Mouse (Mus musculus): ENCODE measurements around the gene Tomm6. TPM values are rescaled to one million over a fixed set of nuclear protein-coding genes. Genes with fewer than 3 reads are reported as not detected.

Gene Tomm6
- polyA plus RNA-seq, 1 experiment from 2014 or later = 427 TPM

- ATAC-seq = peak; percentile 65
- Histone ChIP-seq H3K9me3 (ENCODE audit: control insufficient read depth, low read length) (no peaks in the 10 kb centered on the region), H3K27me3 (replicated peaks; ENCODE audit: control insufficient read depth, insufficient read depth, low read length) (no peaks in the 10 kb centered on the region), H3K4me1 (ENCODE audit: control insufficient read depth, insufficient read depth, low read length) (peaks cover 10% of the 10 kb centered on the region; the same call in 1 of the 2 replicates), H3K4me2 (ENCODE audit: low read depth, low read length) (peak within 1 kb of the TSS; percentile 97), H3K4me3 (ENCODE audit: low read length) (peak within 1 kb of the TSS; percentile 91), H3K9ac (ENCODE audit: low read depth, low read length) (peak within 1 kb of the TSS; percentile 86), H3K27ac (ENCODE audit: low read length) (peak within 1 kb of the TSS; percentile 87), H3K36me3 (ENCODE audit: control insufficient read depth, insufficient read depth, low read length) (0 out of 2 replicates have a peak, but pooled peaks cover 7% of the 10 kb centered on the region)
- 2% methylated on average over 58 of the region's 58 CpGs for WGBS
These were observed 706 bp upstream of the Tomm6 start, which contains the start of gene Frs3 for GRCm38 (mm10) chr17:47688608-47689575. Gene Frs3 (plus strand): TSS chr17:47689030.

- peak overlapping the region; percentile 91 for H3K4me3 ChIP-seq (ENCODE audit: low read length)
- peaks cover 10% of the 10 kb centered on the region; the same call in 1 of the 2 replicates for H3K4me1 ChIP-seq (ENCODE audit: control insufficient read depth, insufficient read depth, low read length)
These were observed 510 bp downstream of the Tomm6 start for GRCm38 (mm10) chr17:47687409-47688343.

GRCm38 (mm10) chr17:47682836-47683235, 5.3 kb downstream of the Tomm6 start:
- H3K4me2 ChIP-seq (ENCODE audit: low read depth, low read length) = no peak overlapping the region
- H3K9ac ChIP-seq (ENCODE audit: low read depth, low read length) = no peak overlapping the region
- no peaks in the 10 kb centered on the region for H3K27me3 ChIP-seq (replicated peaks; ENCODE audit: control insufficient read depth, insufficient read depth, low read length)
- peaks cover 11% of the 10 kb centered on the region; the same call in 1 of the 2 replicates for H3K4me1 ChIP-seq (ENCODE audit: control insufficient read depth, insufficient read depth, low read length)
- H3K9me3 ChIP-seq (ENCODE audit: control insufficient read depth, low read length) = no peaks in the 10 kb centered on the region
- H3K27ac ChIP-seq (ENCODE audit: low read length) = no peak overlapping the region
- no peak overlapping the region for H3K4me3 ChIP-seq (ENCODE audit: low read length)
- 0 out of 2 replicates have a peak, but pooled peaks have one; percentile 17 for ATAC-seq
- peaks cover 16% of the 10 kb centered on the region; the same call in 1 of the 2 replicates for H3K36me3 ChIP-seq (ENCODE audit: control insufficient read depth, insufficient read depth, low read length)
- 61% methylated on average over 4 of the region's 4 CpGs for WGBS

More at GRCm38 (mm10) chr17:47687409-47688343, 510 bp downstream of the Tomm6 start:
- Histone ChIP-seq H3K9ac (ENCODE audit: low read depth, low read length) (peak overlapping the region; percentile 86), H3K36me3 (ENCODE audit: control insufficient read depth, insufficient read depth, low read length) (0 out of 2 replicates have a peak, but pooled peaks cover 7% of the 10 kb centered on the region), H3K27ac (ENCODE audit: low read length) (peak overlapping the region; percentile 87), H3K27me3 (replicated peaks; ENCODE audit: control insufficient read depth, insufficient read depth, low read length) (no peaks in the 10 kb centered on the region), H3K4me2 (ENCODE audit: low read depth, low read length) (peak overlapping the region; percentile 97), H3K9me3 (ENCODE audit: control insufficient read depth, low read length) (no peaks in the 10 kb centered on the region)
- WGBS = under 1% methylated on average over 70 of the region's 70 CpGs
- peak; percentile 89 for ATAC-seq

- H3K27me3 ChIP-seq (replicated peaks; ENCODE audit: control insufficient read depth, insufficient read depth, low read length) = no peaks in the 10 kb centered on the region
- H3K27ac ChIP-seq (ENCODE audit: low read length) = peak overlapping the region; percentile 12; the same call in 1 of the 2 replicates
- no peak overlapping the region for H3K4me3 ChIP-seq (ENCODE audit: low read length)
- ATAC-seq = peak; percentile 54
- no peaks in the 10 kb centered on the region for H3K9me3 ChIP-seq (ENCODE audit: control insufficient read depth, low read length)
- H3K4me1 ChIP-seq (ENCODE audit: control insufficient read depth, insufficient read depth, low read length) = peaks cover 4% of the 10 kb centered on the region; the same call in 1 of the 2 replicates
- no peak overlapping the region for H3K9ac ChIP-seq (ENCODE audit: low read depth, low read length)
- no peak overlapping the region for H3K4me2 ChIP-seq (ENCODE audit: low read depth, low read length)
- peaks cover 14% of the 10 kb centered on the region for H3K36me3 ChIP-seq (ENCODE audit: control insufficient read depth, insufficient read depth, low read length)
- WGBS = 58% methylated on average over 5 of the region's 5 CpGs
These were observed 9.5 kb downstream of the Tomm6 start for GRCm38 (mm10) chr17:47678702-47679101.

GRCm38 (mm10) chr17:47678238-47678637, 9.9 kb downstream of the Tomm6 start:
- Histone ChIP-seq H3K9me3 (ENCODE audit: control insufficient read depth, low read length) (no peaks in the 10 kb centered on the region), H3K4me2 (ENCODE audit: low read depth, low read length) (no peak overlapping the region), H3K4me1 (ENCODE audit: control insufficient read depth, insufficient read depth, low read length) (peaks cover 4% of the 10 kb centered on the region), H3K27me3 (replicated peaks; ENCODE audit: control insufficient read depth, insufficient read depth, low read length) (no peaks in the 10 kb centered on the region), H3K36me3 (ENCODE audit: control insufficient read depth, insufficient read depth, low read length) (peaks cover 14% of the 10 kb centered on the region), H3K9ac (ENCODE audit: low read depth, low read length) (no peak overlapping the region), H3K4me3 (ENCODE audit: low read length) (no peak overlapping the region), H3K27ac (ENCODE audit: low read length) (peak overlapping the region; percentile 12; the same call in 1 of the 2 replicates)
- WGBS = 67% methylated on average over 5 of the region's 5 CpGs
- peak; percentile 79 for ATAC-seq

- Histone ChIP-seq H3K4me2 (ENCODE audit: low read depth, low read length) (no peak overlapping the region), H3K4me3 (ENCODE audit: low read length) (no peak overlapping the region), H3K27ac (ENCODE audit: low read length) (no peak overlapping the region), H3K4me1 (ENCODE audit: control insufficient read depth, insufficient read depth, low read length) (peaks cover 13% of the 10 kb centered on the region), H3K9me3 (ENCODE audit: control insufficient read depth, low read length) (no peaks in the 10 kb centered on the region), H3K9ac (ENCODE audit: low read depth, low read length) (no peak overlapping the region), H3K27me3 (replicated peaks; ENCODE audit: control insufficient read depth, insufficient read depth, low read length) (no peaks in the 10 kb centered on the region), H3K36me3 (ENCODE audit: control insufficient read depth, insufficient read depth, low read length) (peaks cover 11% of the 10 kb centered on the region)
- no peak for ATAC-seq
- 19% methylated on average over 9 of the region's 9 CpGs for WGBS
These were observed 11.6 kb downstream of the Tomm6 start for GRCm38 (mm10) chr17:47676581-47676980.

GRCm38 (mm10) chr17:47672311-47673111, 15.7 kb downstream of the Tomm6 start:
- WGBS = 9% methylated on average over 63 of the region's 68 CpGs
- Histone ChIP-seq H3K9me3 (ENCODE audit: control insufficient read depth, low read length) (no peaks in the 10 kb centered on the region), H3K27ac (ENCODE audit: low read length) (no peak overlapping the region), H3K4me2 (ENCODE audit: low read depth, low read length) (peak overlapping the region; percentile 86), H3K36me3 (ENCODE audit: control insufficient read depth, insufficient read depth, low read length) (peaks cover 4% of the 10 kb centered on the region), H3K4me3 (ENCODE audit: low read length) (peak overlapping the region; percentile 49), H3K4me1 (ENCODE audit: control insufficient read depth, insufficient read depth, low read length) (peaks cover 9% of the 10 kb centered on the region), H3K27me3 (replicated peaks; ENCODE audit: control insufficient read depth, insufficient read depth, low read length) (no peaks in the 10 kb centered on the region), H3K9ac (ENCODE audit: low read depth, low read length) (peak overlapping the region; percentile 65)
- peak; percentile 84 for ATAC-seq

- peak overlapping the region; percentile 49 for H3K4me3 ChIP-seq (ENCODE audit: low read length)
- 37% methylated on average over 14 of the region's 14 CpGs for WGBS
- peaks cover 9% of the 10 kb centered on the region for H3K4me1 ChIP-seq (ENCODE audit: control insufficient read depth, insufficient read depth, low read length)
- no peaks in the 10 kb centered on the region for H3K9me3 ChIP-seq (ENCODE audit: control insufficient read depth, low read length)
- H3K9ac ChIP-seq (ENCODE audit: low read depth, low read length) = peak overlapping the region; percentile 65
- H3K4me2 ChIP-seq (ENCODE audit: low read depth, low read length) = peak overlapping the region; percentile 86
- peak; percentile 37 for ATAC-seq
- H3K36me3 ChIP-seq (ENCODE audit: control insufficient read depth, insufficient read depth, low read length) = peaks cover 4% of the 10 kb centered on the region
- H3K27ac ChIP-seq (ENCODE audit: low read length) = no peak overlapping the region
- no peaks in the 10 kb centered on the region for H3K27me3 ChIP-seq (replicated peaks; ENCODE audit: control insufficient read depth, insufficient read depth, low read length)
These were observed 16.2 kb downstream of the Tomm6 start for GRCm38 (mm10) chr17:47671988-47672310.
